Comparison of ENCODE assay signal across 13 mouse cellular contexts in genomic region chr4:85186011-85186410, GRCm38 (mm10). TPM values are rescaled to one million over a fixed set of nuclear protein-coding genes. Genes with fewer than 3 reads are reported as not detected.
DNase-seq lines count a peak whose midpoint lies in the region; TF ChIP-seq lines count a peak whose summit lies in the region.
"Had no signal": no experiment of that assay in that cellular context is flagged by ENCODE, and none has a peak within 500 bp of the region (broad histone marks: within the 10 kb centered on the region; RNA-seq: fewer than 3 reads in every experiment).

No protein-coding gene starts in this region.

- no peak for TF ChIP-seq POLR2A in kidney, adult 2 months (IDR thresholded peaks at IDR 0.05; ENCODE audit: low read depth, low read length)
- TF ChIP-seq POLR2A in testis, adult 2 months (IDR thresholded peaks at IDR 0.05; ENCODE audit: control insufficient read depth, low read depth, low read length) = no peak

- H3K36me3 ChIP-seq in kidney, adult 2 months (ENCODE audit: control insufficient read depth, insufficient read depth, low read length) = no peaks in the 10 kb centered on the region
- H3K36me3 ChIP-seq in testis, adult 2 months (ENCODE audit: control insufficient read depth, insufficient read depth, low read length) = no peaks in the 10 kb centered on the region
- H3K36me3 ChIP-seq: embryonic facial prominence, embryonic 13.5 days; neural tube, embryonic 13.5 days had no signal

- 61% methylated on average over 4 of the region's 4 CpGs for WGBS in kidney, adult 2 months

- H3K4me1 ChIP-seq in kidney, adult 2 months (ENCODE audit: control insufficient read depth, insufficient read depth, low read length) = no peaks in the 10 kb centered on the region
- H3K4me1 ChIP-seq in testis, adult 2 months (ENCODE audit: control insufficient read depth, insufficient read depth, low read length) = no peaks in the 10 kb centered on the region; the same call in 1 of the 2 replicates
- H3K4me1 ChIP-seq: embryonic facial prominence, embryonic 13.5 days; neural tube, embryonic 13.5 days had no signal

- H3K4me3 ChIP-seq in kidney, adult 2 months (ENCODE audit: insufficient read depth, low read depth, low read length) = no peak overlapping the region
- no peak overlapping the region for H3K4me3 ChIP-seq in testis, adult 2 months (ENCODE audit: control insufficient read depth, low read depth, low read length)
- H3K4me3 ChIP-seq: embryonic facial prominence, embryonic 13.5 days; neural tube, embryonic 13.5 days had no signal

- peak; percentile 16 for DNase-seq in adrenal gland, postnatal 14 days
- no peak for DNase-seq in adrenal gland, adult 8-10 months
- DNase-seq in kidney, adult 2 months = no peak
- DNase-seq in kidney, postnatal 10 days = no peak
- DNase-seq in testis, postnatal 10 days (ENCODE audit: low spot score) = no peak
- no peak for DNase-seq in right cerebral cortex, adult 2 months (ENCODE audit: low spot score in 2 of 2)
- DNase-seq in yolk sac, embryonic 10.5 days (ENCODE audit: low spot score) = no peak
- DNase-seq: kidney, adult 18-20 months; spleen, adult 18-20 months; thymus, postnatal 25 days had no signal

- no peaks in the 10 kb centered on the region for H3K27me3 ChIP-seq in kidney, adult 2 months (replicated peaks; ENCODE audit: control insufficient read depth, insufficient read depth, low read length)
- no peaks in the 10 kb centered on the region for H3K27me3 ChIP-seq in testis, adult 2 months (ENCODE audit: control insufficient read depth, insufficient read depth, low read length)
- H3K27me3 ChIP-seq: embryonic facial prominence, embryonic 13.5 days; neural tube, embryonic 13.5 days had no signal

- peak; percentile 58; the same call in 1 of the 2 replicates for TF ChIP-seq CTCF in kidney, adult 2 months (conservative IDR thresholded peaks at IDR 0.05; ENCODE audit: insufficient read depth, insufficient read length, low read depth, low read length)
- TF ChIP-seq CTCF in testis, adult 2 months (IDR thresholded peaks at IDR 0.05; ENCODE audit: control insufficient read depth, insufficient read depth, insufficient replicate concordance, low read depth, low read length) = peak; percentile 89

- no peak overlapping the region for H3K27ac ChIP-seq in kidney, adult 2 months (ENCODE audit: insufficient read depth, low read depth, low read length)
- no peak overlapping the region for H3K27ac ChIP-seq in testis, adult 2 months (ENCODE audit: control insufficient read depth, insufficient read depth, low read depth, low read length)
- H3K27ac ChIP-seq: embryonic facial prominence, embryonic 13.5 days; neural tube, embryonic 13.5 days had no signal

RNA-seq across cellular contexts. Expression of gene Sh3gl2, which starts 18.9 kb away (rescaled TPM):
- total RNA-seq in adrenal gland, postnatal 14 days (2021) = 17.3 and 20.4 TPM in 2 replicates
- 10 to 100 TPM; 28.3 to 41.6 (median 38.0) TPM for total RNA-seq in adrenal gland, adult 8-10 months (2022)
- 12.3 and 13.0 TPM in 2 replicates for polyA plus RNA-seq in kidney, adult 2 months (2012; rRNA removed)
- polyA plus RNA-seq in testis, adult 2 months (2012; rRNA removed) = 12.0 and 15.4 TPM in 2 replicates
